Mouse (Mus musculus) bone marrow, adult 2 months (tissue): ENCODE measurements at regions not wholly inside any gene's neighbourhood (a gene's known extent, or its start where the extent isn't known, plus 50 kb on each side); places are given as distances from the start of the nearest gene placed in this dataset.
"Not testable (repeated sequence)": the region's sequence is repeated elsewhere in the genome, so short reads cannot be mapped to it uniquely, and the experiment has no call there.

Experiments
- CTCF ChIP-seq: fragments of 200-500 bp; IDR thresholded peaks from 2 replicates; pipeline ENCODE4 v1.5.1; 2011; ENCODE audit warnings: low read length, control low read depth; ENCODE audit not compliant: control insufficient read depth, insufficient read depth
- POLR2A ChIP-seq: fragments of 200-500 bp; IDR thresholded peaks from 2 replicates; pipeline ENCODE4 v1.6.1; 2011; ENCODE audit warnings: low read depth, mild to moderate bottlenecking, control low read depth, low read length, borderline replicate concordance; ENCODE audit not compliant: control insufficient read depth

- TF ChIP-seq POLR2A, CTCF: not testable (repeated sequence)
Measured at GRCm38 (mm10) chr10:7327046-7327445, 115.0 kb upstream of the Cnksr3 start.
